Mouse (Mus musculus) limb, embryonic 15.5 days (tissue): ENCODE measurements around the gene Gm3594. TPM values are rescaled to one million over a fixed set of nuclear protein-coding genes. Genes with fewer than 3 reads are reported as not detected.
"Not testable (repeated sequence)": the region's sequence is repeated elsewhere in the genome, so short reads cannot be mapped to it uniquely, and the experiment has no call there.

Source experiments
- ATAC-seq: fragments of 200-750 bp; cut with Nextera tagmentation; 2 replicates; pipeline ENCODE4 v1.8.0; 2017; ENCODE audit warnings: low read depth, moderate TSS enrichment; ENCODE audit not compliant: insufficient number of reproducible peaks, low FRiP score, low TSS enrichment
- H3K27ac ChIP-seq: fragments of 300-500 bp; sonication (generic); 2 replicates; pipeline ENCODE4 v1.5.1; 2015; ENCODE audit warnings: moderate library complexity, mild to moderate bottlenecking, inconsistent platforms
- H3K27me3 ChIP-seq: fragments of 300-500 bp; sonication (generic); 2 replicates; pipeline ENCODE4 v1.6.1; 2015; ENCODE audit warnings: inconsistent platforms
- H3K36me3 ChIP-seq: fragments of 300-500 bp; sonication (generic); 2 replicates; pipeline ENCODE4 v1.6.1; 2015; ENCODE audit warnings: inconsistent platforms
- H3K4me1 ChIP-seq: fragments of 300-500 bp; sonication (generic); 2 replicates; pipeline ENCODE4 v1.6.1; 2015; ENCODE audit warnings: inconsistent platforms
- H3K4me2 ChIP-seq: fragments of 300-500 bp; sonication (generic); 2 replicates; pipeline ENCODE4 v1.6.1; 2015; ENCODE audit warnings: mild to moderate bottlenecking, inconsistent platforms
- H3K4me3 ChIP-seq: fragments of 300-500 bp; sonication (generic); 2 replicates; pipeline ENCODE4 v1.5.1; 2015; ENCODE audit warnings: mild to moderate bottlenecking, inconsistent platforms
- H3K9ac ChIP-seq: fragments of 300-500 bp; sonication (generic); 2 replicates; pipeline ENCODE4 v1.6.1; 2015; ENCODE audit warnings: inconsistent platforms
- H3K9me3 ChIP-seq: fragments of 300-500 bp; sonication (generic); 2 replicates; pipeline ENCODE4 v1.6.1; 2016; ENCODE audit warnings: inconsistent platforms
- WGBS: fragments of 180-500 bp; shearing (Covaris S2); methylation state at CpG from one replicate; pipeline ENCODE4 v1.1.7; 2015; 5-methylcytosine and 5-hydroxymethylcytosine counted together
- polyA plus RNA-seq: library from polyadenylated mRNA; unstranded; fragments of >200 nt; fragmentation: Nextera tagmentation; extraction: Ambion mirVana; gene quantifications from 2 replicates; pipeline ENCODE4 v1.2.1, GENCODE M21; 2015

The Gm3594 gene
- polyA plus RNA-seq = not detected in 2 replicates

- no CpG with 5 or more reads among the region's 4 CpGs for WGBS
- not testable (repeated sequence) for H3K27ac ChIP-seq, H3K4me1 ChIP-seq, H3K9ac ChIP-seq, ATAC-seq, H3K4me3 ChIP-seq, H3K36me3 ChIP-seq, H3K4me2 ChIP-seq, H3K9me3 ChIP-seq, H3K27me3 ChIP-seq
Measured at GRCm38 (mm10) chr14:6444511-6444910, at the start of gene Gm3594. Gm3594 (minus strand) TSS chr14:6444611.

- H3K36me3 ChIP-seq, H3K4me2 ChIP-seq, H3K27ac ChIP-seq, H3K9me3 ChIP-seq, H3K4me3 ChIP-seq, H3K4me1 ChIP-seq, ATAC-seq, H3K27me3 ChIP-seq, H3K9ac ChIP-seq: not testable (repeated sequence)
- 33% methylated on average over 1 of the region's 1 CpGs for WGBS
Measured at GRCm38 (mm10) chr14:6486331-6486730, 41.9 kb upstream of the Gm3594 start.

GRCm38 (mm10) chr14:6485541-6485940, 41.1 kb upstream of the Gm3594 start:
- not testable (repeated sequence) for H3K27me3 ChIP-seq, H3K9ac ChIP-seq, ATAC-seq, H3K9me3 ChIP-seq, H3K4me2 ChIP-seq, H3K27ac ChIP-seq, H3K36me3 ChIP-seq, H3K4me3 ChIP-seq, H3K4me1 ChIP-seq
- WGBS = 71% methylated on average over 1 of the region's 1 CpGs

- 75% methylated on average over 7 of the region's 8 CpGs for WGBS
- H3K4me3 ChIP-seq, H3K4me1 ChIP-seq, H3K9ac ChIP-seq, H3K9me3 ChIP-seq, H3K27ac ChIP-seq, H3K27me3 ChIP-seq, ATAC-seq, H3K4me2 ChIP-seq, H3K36me3 ChIP-seq: not testable (repeated sequence)
Measured at GRCm38 (mm10) chr14:6482126-6482525, 37.7 kb upstream of the Gm3594 start.

GRCm38 (mm10) chr14:6471856-6472255, 27.4 kb upstream of the Gm3594 start:
- WGBS = 95% methylated on average over 1 of the region's 1 CpGs
- H3K9me3 ChIP-seq, H3K4me3 ChIP-seq: not testable (repeated sequence)

GRCm38 (mm10) chr14:6440774-6441173, 3.6 kb downstream of the Gm3594 start:
- H3K9me3 ChIP-seq, H3K4me2 ChIP-seq, H3K4me1 ChIP-seq, H3K4me3 ChIP-seq, ATAC-seq, H3K9ac ChIP-seq, H3K27me3 ChIP-seq, H3K27ac ChIP-seq, H3K36me3 ChIP-seq: not testable (repeated sequence)
- WGBS = 57% methylated on average over 2 of the region's 4 CpGs

More at GRCm38 (mm10) chr14:6471856-6472255, 27.4 kb upstream of the Gm3594 start:
- H3K36me3 ChIP-seq, H3K4me1 ChIP-seq, H3K9ac ChIP-seq, H3K4me2 ChIP-seq, H3K27ac ChIP-seq, ATAC-seq, H3K27me3 ChIP-seq: not testable (repeated sequence)

GRCm38 (mm10) chr14:6440206-6440605, 4.2 kb downstream of the Gm3594 start:
- 44% methylated on average over 1 of the region's 5 CpGs for WGBS
- H3K27me3 ChIP-seq, H3K9me3 ChIP-seq, H3K4me3 ChIP-seq, H3K9ac ChIP-seq, H3K4me2 ChIP-seq, H3K27ac ChIP-seq, H3K4me1 ChIP-seq, ATAC-seq, H3K36me3 ChIP-seq: not testable (repeated sequence)

GRCm38 (mm10) chr14:6426766-6427165, 17.6 kb downstream of the Gm3594 start:
- ATAC-seq, H3K27ac ChIP-seq, H3K36me3 ChIP-seq, H3K4me1 ChIP-seq, H3K9ac ChIP-seq, H3K27me3 ChIP-seq, H3K9me3 ChIP-seq: not testable (repeated sequence)
- 9% methylated on average over 25 of the region's 42 CpGs for WGBS
- H3K4me2 ChIP-seq = peak overlapping the region; percentile 19; the same call in 1 of the 2 replicates
- peak overlapping the region; percentile 24; the same call in 1 of the 2 replicates for H3K4me3 ChIP-seq

- H3K27ac ChIP-seq, H3K9me3 ChIP-seq, H3K9ac ChIP-seq, ATAC-seq, H3K27me3 ChIP-seq, H3K4me1 ChIP-seq, H3K36me3 ChIP-seq: not testable (repeated sequence)
- H3K4me3 ChIP-seq = peak overlapping the region; percentile 24
- H3K4me2 ChIP-seq = peak overlapping the region; percentile 37; the same call in 1 of the 2 replicates
- WGBS = 28% methylated on average over 22 of the region's 22 CpGs
Measured at GRCm38 (mm10) chr14:6426353-6426752, 18.1 kb downstream of the Gm3594 start.

- not testable (repeated sequence) for H3K27me3 ChIP-seq, H3K4me2 ChIP-seq, H3K36me3 ChIP-seq, H3K9ac ChIP-seq, ATAC-seq, H3K27ac ChIP-seq, H3K4me1 ChIP-seq, H3K9me3 ChIP-seq, H3K4me3 ChIP-seq
- WGBS = no CpG with 5 or more reads among the region's 2 CpGs
Measured at GRCm38 (mm10) chr14:6412382-6412781, 32.0 kb downstream of the Gm3594 start, which contains the start of gene Gm3591. Gm3591 (minus strand) TSS chr14:6412482.

GRCm38 (mm10) chr14:6390219-6390618, 54.2 kb downstream of the Gm3594 start, which contains the start of gene Gm16440:
Gm16440 (minus strand) TSS chr14:6390319.
- not testable (repeated sequence) for H3K27me3 ChIP-seq, ATAC-seq
- 81% methylated on average over 2 of the region's 4 CpGs for WGBS

More at GRCm38 (mm10) chr14:6390219-6390618, 54.2 kb downstream of the Gm3594 start, which contains the start of gene Gm16440:
- not testable (repeated sequence) for H3K9ac ChIP-seq, H3K9me3 ChIP-seq, H3K4me2 ChIP-seq, H3K27ac ChIP-seq, H3K36me3 ChIP-seq, H3K4me3 ChIP-seq, H3K4me1 ChIP-seq
